In the genomic region with DNA sequence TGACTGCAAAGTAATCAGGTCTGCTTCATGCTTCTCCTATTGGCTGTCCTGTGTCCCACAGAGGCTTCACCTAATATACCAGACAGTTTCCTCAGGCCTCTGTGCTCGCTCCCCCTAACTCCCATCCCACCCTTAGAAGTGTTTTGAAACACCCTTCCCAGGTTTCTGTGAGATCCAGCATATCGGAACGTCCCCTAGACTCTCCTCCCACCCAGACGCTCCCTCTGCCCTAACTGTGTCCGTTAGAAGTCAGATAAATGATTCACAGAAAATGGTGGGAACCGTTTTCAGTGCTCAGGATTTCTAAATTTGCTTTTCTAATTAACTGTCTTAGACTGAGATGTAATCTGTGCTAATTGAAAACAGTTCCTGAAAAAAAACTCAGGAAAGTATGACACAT, we compare ENCODE assay signal across 22 mouse cellular contexts.
DNase-seq lines count a peak whose midpoint lies in the region; ATAC-seq and TF ChIP-seq lines count a peak whose summit lies in the region.
"Had no signal": no experiment of that assay in that cellular context is flagged by ENCODE, and none has a peak within 500 bp of the region (broad histone marks: within the 10 kb centered on the region; RNA-seq: fewer than 3 reads in every experiment).

No protein-coding gene starts in this region.

- no peak overlapping the region for H3K4me2 ChIP-seq in kidney, embryonic 14.5 days (replicated peaks; ENCODE audit: low read depth, low read length)
- no peak overlapping the region for H3K4me2 ChIP-seq in kidney, embryonic 15.5 days
- H3K4me2 ChIP-seq in kidney, embryonic 16.5 days (replicated peaks; ENCODE audit: low read depth, low read length), result no peak overlapping the region

- no peaks in the 10 kb centered on the region for H3K9me3 ChIP-seq in kidney, embryonic 14.5 days (ENCODE audit: control insufficient read depth, low read length)
- H3K9me3 ChIP-seq in kidney, embryonic 15.5 days (replicated peaks), result no peaks in the 10 kb centered on the region
- no peaks in the 10 kb centered on the region for H3K9me3 ChIP-seq in kidney, embryonic 16.5 days (ENCODE audit: low read length)

- DNase-seq in kidney, postnatal 10 days, result no peak
- no peak for DNase-seq in kidney, adult 2 months
- DNase-seq in kidney, postnatal 25 days, result no peak
- DNase-seq in MN1 (ENCODE audit: low spot score), result peak; percentile 33
- no peak for DNase-seq in adrenal gland, adult 8-10 months
- DNase-seq: adrenal gland, adult 2 months; adrenal gland, postnatal 10 days; adrenal gland, postnatal 14 days; adrenal gland, postnatal 25 days; adrenal gland, postnatal 36 days; B cell, adult 2 months; cerebellum, adult 11 months; cerebellum, adult 11-12 months; cerebellum, adult 18-20 months; cerebellum, adult 2 months had no signal

- H3K27me3 ChIP-seq in kidney, embryonic 14.5 days (ENCODE audit: control insufficient read depth, insufficient read depth, low read length), result 0 out of 2 replicates have a peak, but pooled peaks cover 3% of the 10 kb centered on the region
- peaks cover 4% of the 10 kb centered on the region; the same call in 1 of the 2 replicates for H3K27me3 ChIP-seq in kidney, embryonic 15.5 days
- no peaks in the 10 kb centered on the region for H3K27me3 ChIP-seq in kidney, adult 2 months (replicated peaks; ENCODE audit: control insufficient read depth, insufficient read depth, low read length)
- no peaks in the 10 kb centered on the region for H3K27me3 ChIP-seq in kidney, embryonic 16.5 days (ENCODE audit: insufficient read depth, low read length)
- H3K27me3 ChIP-seq: CH12.LX, Patski had no signal

- H3K4me3 ChIP-seq in kidney, embryonic 14.5 days (ENCODE audit: low read length), result no peak overlapping the region
- H3K4me3 ChIP-seq in kidney, embryonic 15.5 days (replicated peaks), result no peak overlapping the region
- H3K4me3 ChIP-seq in kidney, adult 2 months (ENCODE audit: insufficient read depth, low read depth, low read length), result no peak overlapping the region
- H3K4me3 ChIP-seq in kidney, embryonic 16.5 days (ENCODE audit: low read length), result no peak overlapping the region

- H3K27ac ChIP-seq in kidney, embryonic 14.5 days (ENCODE audit: low read depth, low read length), result peak overlapping the region; percentile 24; the same call in 1 of the 2 replicates
- H3K27ac ChIP-seq in kidney, embryonic 15.5 days, result no peak overlapping the region
- no peak overlapping the region for H3K27ac ChIP-seq in kidney, adult 2 months (ENCODE audit: insufficient read depth, low read depth, low read length)
- H3K27ac ChIP-seq in kidney, embryonic 16.5 days (ENCODE audit: low read length), result peak overlapping the region; percentile 33; the same call in 1 of the 2 replicates

- no peak for TF ChIP-seq CTCF in kidney, adult 2 months (conservative IDR thresholded peaks at IDR 0.05; ENCODE audit: insufficient read depth, insufficient read length, low read depth, low read length)

- WGBS in kidney, embryonic 14.5 days, result 65% methylated on average over 6 of the region's 6 CpGs
- 62% methylated on average over 6 of the region's 6 CpGs for WGBS in kidney, embryonic 15.5 days
- WGBS in kidney, adult 2 months, result 68% methylated on average over 6 of the region's 6 CpGs
- WGBS in kidney, embryonic 16.5 days, result 57% methylated on average over 6 of the region's 6 CpGs

- no peak overlapping the region for H3K9ac ChIP-seq in kidney, embryonic 14.5 days (ENCODE audit: low read depth, low read length)
- no peak overlapping the region for H3K9ac ChIP-seq in kidney, embryonic 15.5 days
- H3K9ac ChIP-seq in kidney, embryonic 16.5 days (replicated peaks; ENCODE audit: low read length), result no peak overlapping the region

- 0 out of 2 replicates have a peak, but pooled peaks have one; percentile 28 for ATAC-seq in kidney, embryonic 14.5 days (ENCODE audit: low FRiP score, low TSS enrichment)
- ATAC-seq in kidney, embryonic 15.5 days (replicated peaks; ENCODE audit: low FRiP score), result peak; percentile 60
- ATAC-seq in kidney, embryonic 16.5 days (ENCODE audit: low FRiP score, low TSS enrichment), result peak; percentile 71; the same call in 1 of the 2 replicates
- ATAC-seq: activated CD4-positive, CD25-positive, alpha-beta regulatory T cell, adult 4 months; CD4-positive, CD25-positive, alpha-beta regulatory T cell, adult 4 months; Patski had no signal

- H3K36me3 ChIP-seq in kidney, embryonic 14.5 days (ENCODE audit: control insufficient read depth, insufficient read depth, low read length), result 0 out of 2 replicates have a peak, but pooled peaks cover 2% of the 10 kb centered on the region
- no peaks in the 10 kb centered on the region for H3K36me3 ChIP-seq in kidney, embryonic 15.5 days
- H3K36me3 ChIP-seq in kidney, adult 2 months (ENCODE audit: control insufficient read depth, insufficient read depth, low read length), result no peaks in the 10 kb centered on the region; the same call in 1 of the 2 replicates
- no peaks in the 10 kb centered on the region for H3K36me3 ChIP-seq in kidney, embryonic 16.5 days (ENCODE audit: insufficient read depth, low read length)

- no peaks in the 10 kb centered on the region for H3K4me1 ChIP-seq in kidney, embryonic 14.5 days (ENCODE audit: control insufficient read depth, insufficient read depth, low read length)
- peaks cover 13% of the 10 kb centered on the region; the same call in 1 of the 2 replicates for H3K4me1 ChIP-seq in kidney, embryonic 15.5 days
- H3K4me1 ChIP-seq in kidney, adult 2 months (ENCODE audit: control insufficient read depth, insufficient read depth, low read length), result no peaks in the 10 kb centered on the region
- 0 out of 2 replicates have a peak, but pooled peaks cover 3% of the 10 kb centered on the region for H3K4me1 ChIP-seq in kidney, embryonic 16.5 days (ENCODE audit: insufficient read depth, low read length)

- TF ChIP-seq POLR2A in kidney, adult 2 months (IDR thresholded peaks at IDR 0.05; ENCODE audit: low read depth, low read length), result no peak

Comparison
In these comparisons a context has a peak if more than half of its experiments do, and no peak if none do; other contexts are left out.
1. H3K27ac ChIP-seq: peak in kidney, embryonic 14.5 days (single experiment) and kidney, embryonic 16.5 days (single experiment); none in kidney, embryonic 15.5 days (single experiment) and kidney, adult 2 months (single experiment).
2. Peak in every context shown above with its lines, with median percentiles within 50 percentile points of each other: ATAC-seq.